Mouse (Mus musculus): Measurements from ENCODE around the gene Eppin. TPM values are rescaled to one million over a fixed set of nuclear protein-coding genes. Genes with fewer than 3 reads are reported as not detected.

Eppin gene
- polyA plus RNA-seq, 1 experiment: not detected

- TF ChIP-seq POLR2A (IDR thresholded peaks at IDR 0.05; ENCODE audit: control insufficient read depth, extremely low read depth, insufficient read depth, low read length, poor library complexity) (no peak), CTCF (IDR thresholded peaks at IDR 0.05; ENCODE audit: borderline replicate concordance, control insufficient read depth, extremely low read depth, insufficient read depth, low read length, poor library complexity) (no peak)
- no peaks in the 10 kb centered on the region for H3K27me3 ChIP-seq (ENCODE audit: control insufficient read depth, insufficient read depth, low read length)
- H3K36me3 ChIP-seq (ENCODE audit: control insufficient read depth, insufficient read depth, low read length): no peaks in the 10 kb centered on the region
- H3K4me3 ChIP-seq (ENCODE audit: control insufficient read depth, insufficient read depth, low read length): no peak overlapping the region
- peaks cover 6% of the 10 kb centered on the region for H3K4me1 ChIP-seq (replicated peaks; ENCODE audit: control insufficient read depth, insufficient read depth, low read length)
- no peak overlapping the region for H3K27ac ChIP-seq (ENCODE audit: control insufficient read depth, insufficient read depth, low read length)
- no peak for DNase-seq
- WGBS: 95% methylated on average over 5 of the region's 5 CpGs
Observed at GRCm38 (mm10) chr2:164542132-164542531, 51.3 kb downstream of the Eppin start.

GRCm38 (mm10) chr2:164540652-164541427 lies 52.6 kb downstream of the Eppin start:
- Histone ChIP-seq H3K27me3 (ENCODE audit: control insufficient read depth, insufficient read depth, low read length) (no peaks in the 10 kb centered on the region), H3K4me1 (replicated peaks; ENCODE audit: control insufficient read depth, insufficient read depth, low read length) (peaks cover 6% of the 10 kb centered on the region), H3K4me3 (ENCODE audit: control insufficient read depth, insufficient read depth, low read length) (no peak overlapping the region), H3K36me3 (ENCODE audit: control insufficient read depth, insufficient read depth, low read length) (no peaks in the 10 kb centered on the region), H3K27ac (ENCODE audit: control insufficient read depth, insufficient read depth, low read length) (no peak overlapping the region)
- WGBS: 38% methylated on average over 8 of the region's 8 CpGs
- DNase-seq: no peak
- TF ChIP-seq CTCF (IDR thresholded peaks at IDR 0.05; ENCODE audit: borderline replicate concordance, control insufficient read depth, extremely low read depth, insufficient read depth, low read length, poor library complexity) (no peak), POLR2A (IDR thresholded peaks at IDR 0.05; ENCODE audit: control insufficient read depth, extremely low read depth, insufficient read depth, low read length, poor library complexity) (no peak)

Other genes with a start within 250 kb of the Eppin start
- 4.9 and 7.5 TPM in 2 replicates for gene Slpi, start 204.5 kb downstream of the Eppin start, polyA plus RNA-seq (2012; rRNA removed)
- 0.24 TPM in 1 of 2 replicates, not detected in the other for gene Rbpjl, start 190.5 kb downstream of the Eppin start, polyA plus RNA-seq (2012; rRNA removed)
- gene Matn4, start 188.4 kb downstream of the Eppin start, polyA plus RNA-seq (2012; rRNA removed): 0.82 and 0.93 TPM in 2 replicates
- gene Sdc4, start 149.7 kb downstream of the Eppin start, polyA plus RNA-seq (2012; rRNA removed): 18.6 TPM in 2 replicates
- 183 and 220 TPM in 2 replicates for gene Sys1, start 136.6 kb downstream of the Eppin start, polyA plus RNA-seq (2012; rRNA removed)
- 27.8 and 35.3 TPM in 2 replicates for gene Gm20458, start 132.6 kb downstream of the Eppin start, polyA plus RNA-seq (2012; rRNA removed)
- gene Trp53tg5, start 119.9 kb downstream of the Eppin start, polyA plus RNA-seq (2012; rRNA removed): not detected in 2 replicates
- gene Dbndd2, start 107.5 kb downstream of the Eppin start, polyA plus RNA-seq (2012; rRNA removed): 19.6 and 24.8 TPM in 2 replicates
- 146 and 202 TPM in 2 replicates for gene Pigt, start 96.1 kb downstream of the Eppin start, polyA plus RNA-seq (2012; rRNA removed)
- gene Wfdc2, start 31.2 kb downstream of the Eppin start, polyA plus RNA-seq (2012; rRNA removed): 20.5 and 28.7 TPM in 2 replicates
- gene Spint3, start 20.1 kb downstream of the Eppin start, polyA plus RNA-seq (2012; rRNA removed): not detected in 2 replicates
- gene Wfdc6a, start 8.1 kb downstream of the Eppin start, polyA plus RNA-seq (2012; rRNA removed): not detected in 2 replicates
- gene Wfdc6b, start 19.9 kb upstream of the Eppin start, polyA plus RNA-seq (2012; rRNA removed): not detected in 2 replicates
- gene Wfdc8, start 20.0 kb upstream of the Eppin start, polyA plus RNA-seq (2012; rRNA removed): 0.18 TPM in 1 of 2 replicates, not detected in the other
- not detected in 2 replicates for gene Wfdc16, start 45.2 kb upstream of the Eppin start, polyA plus RNA-seq (2012; rRNA removed)
- gene Wfdc10, start 62.5 kb upstream of the Eppin start, polyA plus RNA-seq (2012; rRNA removed): not detected in 2 replicates
- gene Wfdc9, start 63.0 kb upstream of the Eppin start, polyA plus RNA-seq (2012; rRNA removed): not detected in 2 replicates
- not detected in 2 replicates for gene Wfdc11, start 80.5 kb upstream of the Eppin start, polyA plus RNA-seq (2012; rRNA removed)
- not detected in 2 replicates for gene Wfdc13, start 91.5 kb upstream of the Eppin start, polyA plus RNA-seq (2012; rRNA removed)
- gene Spint4, start 104.9 kb upstream of the Eppin start, polyA plus RNA-seq (2012; rRNA removed): not detected in 2 replicates
- not detected in 2 replicates for gene Spint5, start 121.7 kb upstream of the Eppin start, polyA plus RNA-seq (2012; rRNA removed)
- gene Wfdc3, start 152.3 kb upstream of the Eppin start, polyA plus RNA-seq (2012; rRNA removed): 0.23 and 0.41 TPM in 2 replicates
- gene Dnttip1, start 152.4 kb upstream of the Eppin start, polyA plus RNA-seq (2012; rRNA removed): 60.6 and 134 TPM in 2 replicates
- 327 and 434 TPM in 2 replicates for gene Ube2c, start 176.3 kb upstream of the Eppin start, polyA plus RNA-seq (2012; rRNA removed)
- gene Tnnc2, start 186.4 kb upstream of the Eppin start, polyA plus RNA-seq (2012; rRNA removed): 0.38 TPM in 1 of 2 replicates, not detected in the other
- 9.0 and 11.9 TPM in 2 replicates for gene Snx21, start 192.2 kb upstream of the Eppin start, polyA plus RNA-seq (2012; rRNA removed)
- gene Acot8, start 211.3 kb upstream of the Eppin start, polyA plus RNA-seq (2012; rRNA removed): 84.6 and 87.9 TPM in 2 replicates
- 5.9 and 6.2 TPM in 2 replicates for gene Zswim3, start 211.5 kb upstream of the Eppin start, polyA plus RNA-seq (2012; rRNA removed)
- 9.5 and 11.5 TPM in 2 replicates for gene Zswim1, start 229.1 kb upstream of the Eppin start, polyA plus RNA-seq (2012; rRNA removed)
- gene Spata25, start 234.9 kb upstream of the Eppin start, polyA plus RNA-seq (2012; rRNA removed): 2.9 and 4.5 TPM in 2 replicates
- gene Ctsa, start 239.3 kb upstream of the Eppin start, polyA plus RNA-seq (2012; rRNA removed): 467 and 538 TPM in 2 replicates
- 24.0 and 31.7 TPM in 2 replicates for gene Neurl2, start 239.9 kb upstream of the Eppin start, polyA plus RNA-seq (2012; rRNA removed)

All from thymus, adult 2 months (tissue).